Mouse (Mus musculus) hindbrain, postnatal 0 days (tissue): ENCODE data around the gene Atg16l2. TPM values are rescaled to one million over a fixed set of nuclear protein-coding genes. Genes with fewer than 3 reads are reported as not detected.
A peak's percentile ranks its signal among the peaks of the same experiment; 100 is the strongest.

Source experiments
- ATAC-seq: fragments of 200-750 bp; cut with Nextera tagmentation; 2 replicates; pipeline ENCODE4 v1.8.0; 2017; ENCODE audit warnings: mild to moderate bottlenecking, moderate TSS enrichment, moderate library complexity
- DNase-seq: peaks from one replicate; pipeline ENCODE4 v3.0.0-alpha.2; 2015; ENCODE audit warnings: low spot score
- H3K27ac ChIP-seq: fragments of 300-500 bp; sonication (generic); 2 replicates; pipeline ENCODE4 v1.5.1; 2014; ENCODE audit warnings: mild to moderate bottlenecking
- H3K27me3 ChIP-seq: fragments of 300-500 bp; sonication (generic); 2 replicates; pipeline ENCODE4 v1.6.1; 2014; ENCODE audit warnings: low read length, mixed read lengths; ENCODE audit not compliant: insufficient read depth
- H3K36me3 ChIP-seq: fragments of 300-500 bp; sonication (generic); 2 replicates; pipeline ENCODE4 v1.6.1; 2014; ENCODE audit warnings: low read length, mixed read lengths; ENCODE audit not compliant: insufficient read depth
- H3K4me1 ChIP-seq: fragments of 300-500 bp; sonication (generic); 2 replicates; pipeline ENCODE4 v1.6.1; 2014; ENCODE audit warnings: antibody characterized with exemption, low read length, mixed read lengths; ENCODE audit not compliant: insufficient read depth
- H3K4me2 ChIP-seq: fragments of 300-500 bp; sonication (generic); 2 replicates; pipeline ENCODE4 v1.6.1; 2014; ENCODE audit warnings: low read depth, mild to moderate bottlenecking, low read length, moderate library complexity, mixed read lengths
- H3K4me3 ChIP-seq: fragments of 300-500 bp; sonication (generic); 2 replicates; pipeline ENCODE4 v1.5.1; 2014; ENCODE audit warnings: low read length
- H3K9ac ChIP-seq: fragments of 300-500 bp; sonication (generic); replicated peaks from 2 replicates; pipeline ENCODE4 v1.6.1; 2014; ENCODE audit warnings: mild to moderate bottlenecking, low read length, moderate library complexity, mixed read lengths
- H3K9me3 ChIP-seq: fragments of 300-500 bp; sonication (generic); 2 replicates; pipeline ENCODE4 v1.6.1; 2016; ENCODE audit warnings: low read length, mixed read lengths
- CTCF ChIP-seq: IDR thresholded peaks from 2 replicates; pipeline ENCODE4 v1.5.1; 2016; ENCODE audit warnings: antibody characterized with exemption, control low read depth, low read depth
- WGBS: fragments of 180-500 bp; shearing (Covaris S2); extraction: QIAGEN DNeasy Blood & Tissue Kit; methylation state at CpG from one replicate; pipeline ENCODE4 v1.1.7; 2014; 5-methylcytosine and 5-hydroxymethylcytosine counted together
- polyA plus RNA-seq: library from polyadenylated mRNA; unstranded; fragments of >200 nt; fragmentation: Nextera tagmentation; extraction: Ambion mirVana; gene quantifications from 2 replicates; pipeline ENCODE4 v1.2.1, GENCODE M21; 2015
- total RNA-seq: library from RNA; depleted of rRNA; stranded (reverse); fragments of >200 nt; gene quantifications from 2 replicates; pipeline ENCODE4 v1.2.3, GENCODE M21; 2014

Atg16l2 gene
- total and polyA plus RNA-seq, 2 experiments from 2014 or later, result 18.8 to 49.3 TPM

DNA sequence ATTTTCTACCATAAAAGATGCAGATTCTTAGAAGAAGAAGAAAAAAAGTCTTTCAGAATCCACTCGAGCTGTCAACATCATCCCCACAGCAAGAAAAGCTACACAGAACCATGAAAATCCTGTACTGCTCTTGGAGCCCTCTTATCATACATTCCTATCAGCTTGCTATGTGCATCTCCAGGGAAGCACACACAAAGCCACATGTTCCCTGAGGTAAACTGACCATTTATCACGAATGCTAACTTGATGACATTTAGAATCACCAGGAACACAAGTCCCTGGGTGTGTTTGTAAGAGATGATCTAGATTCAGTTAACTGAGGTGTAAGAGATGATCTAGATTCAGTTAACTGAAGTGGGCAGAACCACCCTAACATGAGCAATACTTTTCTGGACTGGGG is 4.8 kb upstream of the Atg16l2 start:
- no peaks in the 10 kb centered on the region for H3K4me1 ChIP-seq
- 53% methylated on average over 2 of the region's 2 CpGs for WGBS
- H3K27me3 ChIP-seq, result no peaks in the 10 kb centered on the region
- DNase-seq (no peak), ATAC-seq (no peak)
- H3K36me3 ChIP-seq, result no peaks in the 10 kb centered on the region
- H3K4me2 ChIP-seq, result no peak overlapping the region
- H3K4me3 ChIP-seq, result no peak overlapping the region
- TF ChIP-seq CTCF, result no peak
- no peaks in the 10 kb centered on the region for H3K9me3 ChIP-seq
- H3K9ac ChIP-seq, result no peak overlapping the region
- H3K27ac ChIP-seq, result no peak overlapping the region

GRCm38 (mm10) chr7:101302691-101303090 is 640 bp upstream of the Atg16l2 start:
- no peak for ATAC-seq
- WGBS, result 23% methylated on average over 7 of the region's 7 CpGs

GRCm38 (mm10) chr7:101301361-101301880 is 630 bp downstream of the Atg16l2 start:
- ATAC-seq (peak; percentile 0; the same call in 1 of the 2 replicates), DNase-seq (peak; percentile 75)
- Histone ChIP-seq H3K4me1 (0 out of 2 replicates have a peak, but pooled peaks cover 5% of the 10 kb centered on the region), H3K27me3 (no peaks in the 10 kb centered on the region), H3K9me3 (no peaks in the 10 kb centered on the region), H3K4me2 (peak overlapping the region; percentile 82), H3K9ac (peak overlapping the region; percentile 60), H3K36me3 (no peaks in the 10 kb centered on the region), H3K27ac (peak overlapping the region; percentile 69; the same call in 1 of the 2 replicates), H3K4me3 (peak overlapping the region; percentile 73)
- no peak for TF ChIP-seq CTCF
- 1% methylated on average over 30 of the region's 30 CpGs for WGBS

More at GRCm38 (mm10) chr7:101302691-101303090, 640 bp upstream of the Atg16l2 start:
- Histone ChIP-seq H3K4me3 (peak overlapping the region; percentile 73), H3K27ac (peak overlapping the region; percentile 69; the same call in 1 of the 2 replicates), H3K27me3 (no peaks in the 10 kb centered on the region), H3K4me2 (peak overlapping the region; percentile 82), H3K9ac (peak overlapping the region; percentile 60), H3K9me3 (no peaks in the 10 kb centered on the region), H3K36me3 (no peaks in the 10 kb centered on the region), H3K4me1 (no peaks in the 10 kb centered on the region)
- TF ChIP-seq CTCF, result no peak
- DNase-seq, result no peak

- H3K4me1 ChIP-seq, result peaks cover 11% of the 10 kb centered on the region; the same call in 1 of the 2 replicates
- H3K4me2 ChIP-seq, result no peak overlapping the region
- no peak overlapping the region for H3K9ac ChIP-seq
- 80% methylated on average over 3 of the region's 3 CpGs for WGBS
- ATAC-seq (no peak), DNase-seq (no peak)
- no peaks in the 10 kb centered on the region for H3K27me3 ChIP-seq
- H3K4me3 ChIP-seq, result no peak overlapping the region
- H3K36me3 ChIP-seq, result no peaks in the 10 kb centered on the region
- no peak for TF ChIP-seq CTCF
- no peaks in the 10 kb centered on the region for H3K9me3 ChIP-seq
- no peak overlapping the region for H3K27ac ChIP-seq
Observed at GRCm38 (mm10) chr7:101298375-101298774, 3.7 kb downstream of the Atg16l2 start.

GRCm38 (mm10) chr7:101297023-101297405 is 5.0 kb downstream of the Atg16l2 start:
- H3K9me3 ChIP-seq, result no peaks in the 10 kb centered on the region
- whole genome bisulfite sequencing, result 24% methylated on average over 8 of the region's 8 CpGs
- H3K4me2 ChIP-seq, result peak overlapping the region; percentile 54
- H3K36me3 ChIP-seq, result no peaks in the 10 kb centered on the region; the same call in 1 of the 2 replicates
- H3K4me1 ChIP-seq, result peaks cover 11% of the 10 kb centered on the region; the same call in 1 of the 2 replicates
- ATAC-seq (no peak), DNase-seq (no peak)
- H3K27me3 ChIP-seq, result no peaks in the 10 kb centered on the region
- H3K4me3 ChIP-seq, result peak overlapping the region; percentile 33
- H3K27ac ChIP-seq, result peak overlapping the region; percentile 48; the same call in 1 of the 2 replicates
- TF ChIP-seq CTCF, result no peak
- peak overlapping the region; percentile 49 for H3K9ac ChIP-seq

DNA sequence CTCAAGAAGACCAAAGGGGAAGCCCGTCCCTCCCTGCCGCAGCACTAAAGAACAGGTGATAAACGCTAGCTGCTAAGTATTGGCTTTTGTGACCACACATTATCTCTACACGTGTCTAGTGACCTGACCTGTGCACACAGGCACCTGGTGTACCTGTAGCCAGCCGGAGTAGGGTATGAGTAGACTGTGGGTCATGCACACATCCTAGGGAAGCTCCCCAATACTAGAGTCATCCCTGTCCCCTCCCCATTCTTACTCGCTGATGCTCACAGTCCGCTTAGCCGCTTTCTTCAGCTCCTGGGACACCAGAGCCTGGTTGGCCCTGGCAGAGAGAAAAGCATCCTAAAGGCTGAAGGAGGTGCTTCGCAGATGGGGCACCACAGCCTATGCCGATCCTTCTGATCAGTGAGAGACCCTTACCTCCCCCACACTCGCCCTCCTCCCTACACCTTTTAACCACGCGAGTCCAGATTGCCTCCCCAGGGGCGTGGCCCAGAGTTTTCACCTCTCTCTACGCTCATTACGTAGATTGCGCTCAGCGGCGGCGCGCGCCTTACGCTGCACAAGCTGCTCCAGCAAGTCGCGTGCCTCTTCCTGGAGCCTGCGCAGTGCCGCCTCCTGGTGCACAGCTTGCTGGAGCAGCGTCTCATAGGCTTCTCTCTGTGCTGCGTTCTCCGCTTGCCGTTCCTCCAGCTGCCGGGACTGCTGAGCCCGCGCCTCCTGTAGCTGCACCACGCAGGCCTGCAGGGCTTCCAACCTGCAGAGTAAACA is 5.6 kb downstream of the Atg16l2 start:
- DNase-seq (peak; percentile 93), ATAC-seq (peak; percentile 91)
- no peaks in the 10 kb centered on the region for H3K27me3 ChIP-seq
- peak overlapping the region; percentile 54 for H3K4me2 ChIP-seq
- peaks cover 11% of the 10 kb centered on the region; the same call in 1 of the 2 replicates for H3K4me1 ChIP-seq
- no peaks in the 10 kb centered on the region; the same call in 1 of the 2 replicates for H3K36me3 ChIP-seq
- 10% methylated on average over 35 of the region's 35 CpGs for WGBS
- H3K27ac ChIP-seq, result peak overlapping the region; percentile 48; the same call in 1 of the 2 replicates
- H3K4me3 ChIP-seq, result peak overlapping the region; percentile 33
- TF ChIP-seq CTCF, result peak; percentile 71
- H3K9me3 ChIP-seq, result no peaks in the 10 kb centered on the region
- H3K9ac ChIP-seq, result peak overlapping the region; percentile 49
